Mouse (Mus musculus): ENCODE measurements around the gene Arhgef28.

DNA sequence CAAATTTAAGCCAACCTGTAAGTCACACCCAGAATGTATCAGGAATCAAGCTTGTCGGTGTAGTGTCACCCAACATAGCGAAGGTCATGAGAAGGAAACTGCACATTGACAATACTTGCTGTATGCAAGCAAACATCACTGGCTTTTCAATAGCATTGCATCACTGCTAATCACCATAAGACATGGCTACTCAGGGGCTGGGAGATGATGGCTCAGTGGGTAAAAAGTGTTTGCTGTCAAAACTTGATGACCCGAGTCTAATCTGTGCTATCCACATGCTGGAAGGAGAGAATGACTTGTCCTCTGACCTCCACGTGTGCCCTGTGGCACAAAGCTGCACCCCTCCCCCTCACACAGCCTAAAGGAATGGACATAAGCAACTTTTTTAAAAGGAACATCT is 133.0 kb downstream of the Arhgef28 start:
- no peak for TF ChIP-seq POLR2A (IDR thresholded peaks at IDR 0.05; ENCODE audit: extremely low read depth, insufficient read depth, low read length)
- TF ChIP-seq CTCF (IDR thresholded peaks at IDR 0.05; ENCODE audit: extremely low read depth, insufficient read depth, low read length) = no peak
